Mouse (Mus musculus): ENCODE measurements around the gene Orm2. TPM values are rescaled to one million over a fixed set of nuclear protein-coding genes. Genes with fewer than 3 reads are reported as not detected.

The Orm2 gene
- polyA plus RNA-seq, 1 experiment from 2014 or later = not detected

DNA sequence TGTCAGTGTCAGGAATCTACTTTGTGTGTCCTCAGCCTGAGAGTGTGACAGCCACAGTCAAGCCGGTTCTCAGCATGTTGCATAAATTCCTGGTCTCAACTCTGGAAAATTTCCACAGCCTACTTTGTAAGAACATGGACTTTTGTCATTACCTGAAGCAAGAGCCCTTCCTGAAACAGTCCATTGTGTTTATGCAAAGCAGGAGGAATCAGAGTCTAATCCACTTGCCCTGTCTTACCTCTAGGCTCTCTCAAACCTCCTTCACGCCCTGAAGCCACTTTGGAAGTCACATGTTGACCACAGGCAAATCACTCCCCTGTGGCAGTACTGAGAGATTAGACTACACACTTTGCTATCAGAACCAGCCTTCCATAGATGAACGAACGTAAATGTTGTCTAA, 19.8 kb upstream of the Orm2 start:
- Histone ChIP-seq H3K4me3 (ENCODE audit: control insufficient read depth in 1 of 2, insufficient read depth in 1 of 2, low read depth in 1 of 2, low read length in 2 of 2) (no peak overlapping the region), H3K27me3 (ENCODE audit: control insufficient read depth, insufficient read depth, low read length) (no peaks in the 10 kb centered on the region), H3K9ac (ENCODE audit: low read length) (no peak overlapping the region), H3K27ac (replicated peaks in 1 of 2; ENCODE audit: control insufficient read depth in 1 of 2, insufficient read depth in 1 of 2, low read depth in 2 of 2, low read length in 2 of 2) (no peak overlapping the region), H3K9me3 (ENCODE audit: control insufficient read depth, low read length) (no peaks in the 10 kb centered on the region), H3K4me1 (ENCODE audit: control insufficient read depth in 2 of 2, insufficient read depth in 2 of 2, low read length in 2 of 2) (no peaks in the 10 kb centered on the region), H3K36me3 (ENCODE audit: control insufficient read depth, insufficient read depth, low read length) (no peaks in the 10 kb centered on the region), H3K4me2 (ENCODE audit: low read length) (no peak overlapping the region)
- no peak for ATAC-seq (ENCODE audit: insufficient number of reproducible peaks, insufficient read depth, low FRiP score, low read depth)
- WGBS = 53% methylated on average over 4 of the region's 4 CpGs

GRCm38 (mm10) chr4:63343608-63344007, 18.6 kb upstream of the Orm2 start:
- WGBS = 64% methylated on average over 3 of the region's 3 CpGs
- no peaks in the 10 kb centered on the region for H3K36me3 ChIP-seq (ENCODE audit: control insufficient read depth, insufficient read depth, low read length)
- ATAC-seq (ENCODE audit: insufficient number of reproducible peaks, insufficient read depth, low FRiP score, low read depth) = no peak
- H3K4me3 ChIP-seq (ENCODE audit: control insufficient read depth in 1 of 2, insufficient read depth in 1 of 2, low read depth in 1 of 2, low read length in 2 of 2) = no peak overlapping the region
- H3K27ac ChIP-seq (replicated peaks in 1 of 2; ENCODE audit: control insufficient read depth in 1 of 2, insufficient read depth in 1 of 2, low read depth in 2 of 2, low read length in 2 of 2) = no peak overlapping the region
- no peaks in the 10 kb centered on the region for H3K27me3 ChIP-seq (ENCODE audit: control insufficient read depth, insufficient read depth, low read length)
- H3K4me2 ChIP-seq (ENCODE audit: low read length) = no peak overlapping the region
- H3K9ac ChIP-seq (ENCODE audit: low read length) = no peak overlapping the region
- no peaks in the 10 kb centered on the region for H3K4me1 ChIP-seq (ENCODE audit: control insufficient read depth in 2 of 2, insufficient read depth in 2 of 2, low read length in 2 of 2)
- no peaks in the 10 kb centered on the region for H3K9me3 ChIP-seq (ENCODE audit: control insufficient read depth, low read length)

GRCm38 (mm10) chr4:63344295-63344694, 18.0 kb upstream of the Orm2 start, which contains the start of gene Orm1:
Gene Orm1, plus strand, starts transcription at chr4:63344560.
- Histone ChIP-seq H3K4me2 (ENCODE audit: low read length) (no peak within 1 kb of the TSS), H3K27me3 (ENCODE audit: control insufficient read depth, insufficient read depth, low read length) (no peaks in the 10 kb centered on the region), H3K4me1 (ENCODE audit: control insufficient read depth in 2 of 2, insufficient read depth in 2 of 2, low read length in 2 of 2) (no peaks in the 10 kb centered on the region), H3K9me3 (ENCODE audit: control insufficient read depth, low read length) (no peaks in the 10 kb centered on the region), H3K4me3 (ENCODE audit: control insufficient read depth in 1 of 2, insufficient read depth in 1 of 2, low read depth in 1 of 2, low read length in 2 of 2) (no peak within 1 kb of the TSS), H3K36me3 (ENCODE audit: control insufficient read depth, insufficient read depth, low read length) (no peaks in the 10 kb centered on the region), H3K27ac (replicated peaks in 1 of 2; ENCODE audit: control insufficient read depth in 1 of 2, insufficient read depth in 1 of 2, low read depth in 2 of 2, low read length in 2 of 2) (no peak within 1 kb of the TSS), H3K9ac (ENCODE audit: low read length) (no peak within 1 kb of the TSS)
- WGBS = 78% methylated on average over 8 of the region's 8 CpGs
- no peak for ATAC-seq (ENCODE audit: insufficient number of reproducible peaks, insufficient read depth, low FRiP score, low read depth)

DNA sequence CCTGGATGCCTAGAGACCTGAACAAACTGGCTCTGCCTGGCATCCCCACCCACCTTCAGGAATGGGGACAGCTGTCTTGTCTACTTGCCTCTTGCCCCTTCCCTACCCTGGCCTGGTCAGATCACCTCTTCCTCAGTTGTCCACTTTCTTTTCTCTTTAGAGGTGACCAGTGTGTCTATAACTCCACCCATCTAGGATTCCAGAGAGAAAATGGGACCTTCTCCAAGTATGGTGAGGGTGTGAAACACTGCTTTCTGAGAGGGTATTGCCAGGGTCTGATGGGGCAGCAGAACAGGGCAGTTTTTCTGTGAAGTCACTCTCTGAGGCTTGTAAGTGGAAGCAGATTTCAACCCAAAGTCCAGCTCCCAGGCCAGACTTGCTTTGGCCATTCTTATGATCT, 17.0 kb upstream of the Orm2 start:
- Histone ChIP-seq H3K4me2 (ENCODE audit: low read length) (no peak overlapping the region), H3K36me3 (ENCODE audit: control insufficient read depth, insufficient read depth, low read length) (no peaks in the 10 kb centered on the region), H3K4me3 (ENCODE audit: control insufficient read depth in 1 of 2, insufficient read depth in 1 of 2, low read depth in 1 of 2, low read length in 2 of 2) (no peak overlapping the region), H3K4me1 (ENCODE audit: control insufficient read depth in 2 of 2, insufficient read depth in 2 of 2, low read length in 2 of 2) (no peaks in the 10 kb centered on the region), H3K27me3 (ENCODE audit: control insufficient read depth, insufficient read depth, low read length) (no peaks in the 10 kb centered on the region), H3K9me3 (ENCODE audit: control insufficient read depth, low read length) (no peaks in the 10 kb centered on the region), H3K27ac (replicated peaks in 1 of 2; ENCODE audit: control insufficient read depth in 1 of 2, insufficient read depth in 1 of 2, low read depth in 2 of 2, low read length in 2 of 2) (no peak overlapping the region), H3K9ac (ENCODE audit: low read length) (no peak overlapping the region)
- no peak for ATAC-seq (ENCODE audit: insufficient number of reproducible peaks, insufficient read depth, low FRiP score, low read depth)

- no peaks in the 10 kb centered on the region for H3K36me3 ChIP-seq (ENCODE audit: control insufficient read depth, insufficient read depth, low read length)
- 72% methylated on average over 4 of the region's 4 CpGs for WGBS
- H3K27me3 ChIP-seq (ENCODE audit: control insufficient read depth, insufficient read depth, low read length) = no peaks in the 10 kb centered on the region
- ATAC-seq (ENCODE audit: insufficient number of reproducible peaks, insufficient read depth, low FRiP score, low read depth) = no peak
- no peaks in the 10 kb centered on the region for H3K4me1 ChIP-seq (ENCODE audit: control insufficient read depth in 2 of 2, insufficient read depth in 2 of 2, low read length in 2 of 2)
- no peak overlapping the region for H3K27ac ChIP-seq (replicated peaks in 1 of 2; ENCODE audit: control insufficient read depth in 1 of 2, insufficient read depth in 1 of 2, low read depth in 2 of 2, low read length in 2 of 2)
- H3K4me2 ChIP-seq (ENCODE audit: low read length) = no peak overlapping the region
- no peak overlapping the region for H3K4me3 ChIP-seq (ENCODE audit: control insufficient read depth in 1 of 2, insufficient read depth in 1 of 2, low read depth in 1 of 2, low read length in 2 of 2)
- H3K9me3 ChIP-seq (ENCODE audit: control insufficient read depth, low read length) = no peaks in the 10 kb centered on the region
- H3K9ac ChIP-seq (ENCODE audit: low read length) = no peak overlapping the region
Measured at GRCm38 (mm10) chr4:63346659-63347058, 15.6 kb upstream of the Orm2 start.

- Histone ChIP-seq H3K4me1 (ENCODE audit: control insufficient read depth in 2 of 2, insufficient read depth in 2 of 2, low read length in 2 of 2) (no peaks in the 10 kb centered on the region), H3K4me2 (ENCODE audit: low read length) (no peak overlapping the region), H3K27ac (replicated peaks in 1 of 2; ENCODE audit: control insufficient read depth in 1 of 2, insufficient read depth in 1 of 2, low read depth in 2 of 2, low read length in 2 of 2) (no peak overlapping the region), H3K9ac (ENCODE audit: low read length) (no peak overlapping the region), H3K27me3 (ENCODE audit: control insufficient read depth, insufficient read depth, low read length) (no peaks in the 10 kb centered on the region), H3K36me3 (ENCODE audit: control insufficient read depth, insufficient read depth, low read length) (no peaks in the 10 kb centered on the region), H3K9me3 (ENCODE audit: control insufficient read depth, low read length) (no peaks in the 10 kb centered on the region), H3K4me3 (ENCODE audit: control insufficient read depth in 1 of 2, insufficient read depth in 1 of 2, low read depth in 1 of 2, low read length in 2 of 2) (no peak overlapping the region)
- no peak for ATAC-seq (ENCODE audit: insufficient number of reproducible peaks, insufficient read depth, low FRiP score, low read depth)
- whole genome bisulfite sequencing = 70% methylated on average over 6 of the region's 6 CpGs
Measured at GRCm38 (mm10) chr4:63348524-63348923, 13.7 kb upstream of the Orm2 start.

DNA sequence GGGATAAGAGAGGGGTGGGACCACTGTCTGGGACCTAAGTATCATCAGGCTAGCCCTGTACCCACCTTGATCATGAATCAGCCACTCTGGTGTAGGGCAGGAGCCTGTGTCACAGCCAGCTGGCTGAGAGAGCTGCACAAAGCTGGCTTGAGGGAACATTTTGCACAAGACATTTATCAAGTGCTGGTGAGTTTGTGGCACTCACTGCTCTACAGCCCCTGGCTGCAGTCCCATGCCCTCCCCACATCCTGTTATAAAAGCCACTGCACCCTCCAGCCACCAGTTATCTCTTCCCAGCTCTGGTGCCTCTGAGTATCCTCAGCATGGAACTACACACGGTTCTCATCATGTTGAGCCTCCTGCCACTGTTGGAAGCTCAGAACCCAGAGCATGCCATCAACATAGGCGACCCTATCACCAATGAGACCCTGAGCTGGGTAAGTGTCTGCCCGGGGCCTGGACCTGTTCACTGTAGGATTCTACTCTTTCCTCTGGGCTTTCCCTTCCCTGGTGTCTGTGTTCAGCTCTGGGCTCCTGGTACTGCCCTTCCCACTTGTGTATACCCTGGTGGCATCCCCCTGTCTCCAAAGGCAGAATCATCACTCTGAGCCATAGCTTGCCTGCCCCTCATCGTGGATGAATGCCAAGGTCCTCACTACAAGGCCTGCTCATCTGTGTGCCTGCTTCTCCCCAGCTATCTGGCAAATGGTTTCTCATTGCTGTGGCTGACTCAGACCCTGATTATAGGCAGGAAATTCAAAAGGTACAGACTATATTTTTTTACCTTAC, 6.2 kb upstream of the Orm2 start, which contains the start of gene Orm3:
Gene Orm3, plus strand, starts transcription at position 286 of the 789 bp plus-strand sequence.
- 56% methylated on average over 4 of the region's 4 CpGs for WGBS
- no peak within 1 kb of the TSS for H3K4me3 ChIP-seq (ENCODE audit: control insufficient read depth in 1 of 2, insufficient read depth in 1 of 2, low read depth in 1 of 2, low read length in 2 of 2)
- H3K9ac ChIP-seq (ENCODE audit: low read length) = no peak within 1 kb of the TSS
- no peak within 1 kb of the TSS for H3K27ac ChIP-seq (replicated peaks in 1 of 2; ENCODE audit: control insufficient read depth in 1 of 2, insufficient read depth in 1 of 2, low read depth in 2 of 2, low read length in 2 of 2)
- H3K9me3 ChIP-seq (ENCODE audit: control insufficient read depth, low read length) = no peaks in the 10 kb centered on the region
- no peaks in the 10 kb centered on the region for H3K27me3 ChIP-seq (ENCODE audit: control insufficient read depth, insufficient read depth, low read length)
- H3K36me3 ChIP-seq (ENCODE audit: control insufficient read depth, insufficient read depth, low read length) = no peaks in the 10 kb centered on the region
- ATAC-seq (ENCODE audit: insufficient number of reproducible peaks, insufficient read depth, low FRiP score, low read depth) = no peak; the same call in 1 of the 2 replicates
- no peak within 1 kb of the TSS for H3K4me2 ChIP-seq (ENCODE audit: low read length)
- H3K4me1 ChIP-seq (ENCODE audit: control insufficient read depth in 2 of 2, insufficient read depth in 2 of 2, low read length in 2 of 2) = peaks cover 4 to 9% of the 10 kb centered on the region in 2 experiments; a peak in 2 of 4 replicates

Measured in heart, embryonic 14.5 days (tissue).